Mouse (Mus musculus) thymus, postnatal 36 days (tissue): ENCODE measurements around the gene Vcan.

Experiments
- DNase-seq, 2 experiments: peaks; one replicate each; pipeline ENCODE4 v3.0.0; 2022; ENCODE audit warnings: mixed read lengths in 2 of 2

The Vcan gene

GRCm38 (mm10) chr13:89709497-89710201 lies 32.7 kb downstream of the Vcan start:
- no peak for DNase-seq

DNA sequence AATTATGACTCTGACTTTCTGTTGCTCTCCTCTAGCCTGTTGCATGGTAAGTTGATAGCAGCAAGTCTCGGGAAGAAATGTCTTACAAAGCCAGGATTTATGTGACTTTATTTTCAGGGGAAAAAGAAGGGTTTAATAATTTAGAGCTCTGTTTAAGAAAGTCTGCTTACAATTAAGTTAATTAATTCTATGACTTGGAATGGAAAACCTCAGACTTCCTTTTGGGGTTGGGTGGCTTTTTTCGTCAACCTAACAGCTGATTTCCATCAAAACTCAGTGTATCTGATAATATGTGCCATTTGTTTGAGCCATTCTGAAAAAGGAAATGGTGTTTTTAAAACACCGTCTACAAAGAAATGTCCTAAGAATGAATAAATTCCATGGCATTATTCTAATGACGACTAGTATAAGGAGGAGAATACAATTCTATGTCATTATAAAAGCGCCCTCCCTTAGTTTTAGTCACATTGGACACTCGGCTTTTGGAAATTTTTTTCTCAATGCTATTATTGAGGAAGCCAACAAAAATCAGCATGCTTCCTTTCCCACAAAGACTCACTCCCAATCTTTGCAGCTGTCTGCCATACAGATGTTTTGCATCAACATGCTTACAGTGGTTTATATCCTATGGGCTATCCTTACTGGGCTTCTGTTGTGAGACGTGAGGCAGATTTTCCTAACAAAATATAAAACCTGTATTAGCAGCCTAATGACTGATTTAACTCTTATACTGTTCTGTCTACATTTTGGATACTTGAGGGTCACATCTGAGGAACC lies 34.0 kb downstream of the Vcan start:
- DNase-seq: no peak

DNA sequence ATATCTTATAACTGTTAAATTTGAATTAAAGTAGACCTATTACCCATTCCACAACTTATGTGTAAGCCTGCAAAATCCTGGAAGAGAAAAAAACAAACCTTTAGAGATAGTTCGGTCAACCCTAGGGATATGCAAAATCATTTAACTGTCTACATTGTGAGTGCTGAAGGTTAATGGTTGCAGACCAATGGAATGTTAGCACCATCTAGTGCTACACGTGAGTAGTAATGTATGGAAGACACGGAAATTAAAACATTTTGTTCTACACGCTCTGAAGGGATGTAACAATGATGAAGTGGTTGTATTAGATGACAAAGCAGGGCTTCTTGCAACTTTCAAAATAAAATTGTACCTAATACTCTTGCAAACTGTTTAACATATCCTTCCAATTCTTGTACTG lies 39.9 kb downstream of the Vcan start:
- no peak for DNase-seq

DNA sequence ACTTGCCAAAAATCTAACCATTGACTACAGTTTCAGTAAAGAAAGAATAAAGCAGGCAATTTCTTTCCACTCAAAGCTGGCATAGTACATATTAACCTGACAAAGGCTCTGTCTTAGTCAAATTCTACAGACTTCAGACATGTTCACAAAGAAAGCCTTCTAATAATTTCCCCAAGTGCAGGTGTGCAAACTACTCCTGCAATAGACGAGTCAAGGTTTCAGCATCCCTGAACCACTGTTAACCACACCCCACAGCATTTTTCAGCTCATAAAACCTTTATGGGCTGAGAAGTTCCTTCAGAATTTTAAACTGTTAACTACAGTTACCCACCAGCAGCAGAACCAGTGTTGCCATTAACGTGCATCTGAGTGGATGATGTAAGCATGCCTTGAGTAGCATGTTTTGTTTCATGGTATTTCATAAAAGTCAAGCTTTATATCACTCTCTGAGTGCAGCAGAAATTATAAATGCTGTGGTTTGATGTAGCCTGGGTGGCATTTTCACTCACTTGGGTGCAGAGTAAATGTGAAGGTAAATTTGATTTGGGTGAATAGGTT lies 42.2 kb downstream of the Vcan start:
- DNase-seq: no peak

GRCm38 (mm10) chr13:89692597-89692996 lies 49.7 kb downstream of the Vcan start:
- no peak for DNase-seq

- DNase-seq: no peak
Measured at GRCm38 (mm10) chr13:89683490-89683889, 58.8 kb downstream of the Vcan start.

GRCm38 (mm10) chr13:89682254-89682653 lies 60.1 kb downstream of the Vcan start:
- DNase-seq: no peak

DNA sequence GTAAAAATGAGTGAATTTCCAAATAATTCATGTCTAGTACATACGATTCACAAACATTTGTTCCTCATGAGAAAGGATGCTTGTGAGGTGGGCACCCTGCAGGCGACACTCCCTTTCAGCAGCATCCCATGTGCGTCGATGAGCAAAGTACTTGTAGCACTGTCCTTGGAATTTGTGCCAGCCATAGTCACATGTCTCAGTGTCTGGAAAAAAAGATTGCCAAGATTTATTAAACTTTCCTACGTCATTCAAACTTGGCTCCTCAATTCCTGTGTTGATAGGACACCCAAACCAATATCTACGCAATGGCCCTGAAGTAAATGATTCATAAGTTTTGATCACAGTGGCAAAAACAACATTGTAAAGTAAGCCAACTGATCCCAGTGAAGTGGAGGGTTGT lies 62.6 kb downstream of the Vcan start:
- no peak for DNase-seq

GRCm38 (mm10) chr13:89670505-89670904 lies 71.8 kb downstream of the Vcan start:
- DNase-seq: no peak

GRCm38 (mm10) chr13:89668981-89669880 lies 73.1 kb downstream of the Vcan start:
- no peak for DNase-seq

- no peak for DNase-seq
Measured at GRCm38 (mm10) chr13:89668069-89668468, 74.2 kb downstream of the Vcan start.

GRCm38 (mm10) chr13:89661688-89662087 lies 80.6 kb downstream of the Vcan start:
- DNase-seq: no peak

DNA sequence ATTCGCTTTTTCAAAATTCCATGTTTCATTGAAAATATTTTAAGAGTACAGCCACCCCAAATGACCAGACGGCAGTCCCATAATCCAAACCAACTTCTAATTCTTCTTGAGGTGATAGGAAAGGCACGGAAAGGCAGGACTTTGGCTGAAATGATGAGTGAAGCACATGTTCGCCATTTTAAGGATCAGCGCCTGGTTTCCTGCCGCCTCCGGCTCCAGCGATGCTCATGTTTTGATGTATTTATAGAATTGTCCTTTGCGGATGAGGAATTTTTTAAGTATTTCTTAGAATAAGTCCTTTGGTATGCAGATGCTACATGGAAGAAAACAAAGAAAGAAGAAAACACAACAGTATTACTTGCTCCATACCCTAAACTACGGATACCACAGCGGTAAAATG lies 85.3 kb downstream of the Vcan start:
- DNase-seq: no peak

DNA sequence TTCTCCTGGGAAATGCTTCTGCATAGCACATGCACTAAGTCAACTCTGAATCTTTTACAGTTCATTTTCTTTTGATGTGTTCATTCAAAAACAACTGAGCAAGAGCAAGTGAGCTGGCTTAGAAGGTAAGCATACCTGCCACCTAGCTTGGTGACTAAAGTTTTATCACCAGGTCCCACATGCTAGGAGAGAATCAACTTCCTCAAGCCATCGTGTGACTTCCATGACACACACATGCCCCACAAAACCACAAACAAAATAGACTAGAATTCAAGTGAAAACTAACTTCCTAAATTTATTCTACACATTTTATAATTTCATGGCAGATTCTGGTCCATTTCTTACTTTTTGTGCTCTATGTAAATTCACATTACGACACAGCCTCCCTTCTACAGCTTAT lies 89.0 kb downstream of the Vcan start:
- DNase-seq: no peak

DNA sequence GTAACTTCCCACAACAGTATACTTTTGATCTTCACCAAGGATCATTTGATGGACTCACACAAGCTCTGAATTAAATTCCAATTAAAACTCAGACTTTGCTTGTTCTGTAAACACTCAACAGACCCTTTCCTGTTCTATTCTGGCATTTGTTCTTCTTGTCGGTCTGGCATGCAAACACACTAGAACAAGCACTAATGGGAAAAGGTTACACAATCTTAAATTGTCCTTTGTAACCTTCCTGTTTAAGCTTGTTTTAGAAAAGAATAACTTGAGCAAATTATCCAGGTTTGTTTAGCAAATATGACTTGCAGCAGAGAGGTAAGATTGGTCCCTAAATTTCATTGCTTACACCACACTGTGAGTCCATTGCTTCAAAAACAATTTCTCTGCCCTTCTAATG lies 89.5 kb downstream of the Vcan start:
- no peak for DNase-seq

- DNase-seq: no peak
Measured at GRCm38 (mm10) chr13:89645589-89645988, 96.7 kb downstream of the Vcan start.

DNA sequence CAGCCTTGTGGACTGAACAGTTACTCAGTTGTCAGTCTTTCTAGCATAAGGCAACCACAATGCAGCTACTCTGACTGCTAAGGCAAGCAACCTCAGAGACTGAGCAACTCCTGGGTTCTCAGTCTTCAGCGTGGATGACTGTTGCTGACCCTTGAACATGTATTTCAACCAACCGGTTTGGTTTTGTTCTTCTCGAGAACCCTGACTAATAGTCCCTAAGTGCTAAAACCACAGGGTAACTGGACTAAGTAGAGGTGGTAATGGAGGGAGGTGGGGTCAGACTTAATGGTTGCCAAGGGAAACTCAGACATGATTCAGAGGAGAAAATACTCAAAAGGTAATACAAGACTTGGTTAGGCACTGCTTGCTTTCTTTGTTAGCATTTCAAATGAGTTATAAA lies 105.3 kb downstream of the Vcan start:
- DNase-seq: no peak

GRCm38 (mm10) chr13:89634137-89634683 lies 108.1 kb downstream of the Vcan start:
- DNase-seq: no peak

- no peak for DNase-seq
Measured at GRCm38 (mm10) chr13:89619064-89619463, 123.2 kb downstream of the Vcan start.

- no peak for DNase-seq
Measured at GRCm38 (mm10) chr13:89607399-89607798, 134.9 kb downstream of the Vcan start.
